Mouse (Mus musculus) cortical plate, adult 2 months (tissue): ENCODE data around the gene Csnk2a1. TPM values are rescaled to one million over a fixed set of nuclear protein-coding genes. Genes with fewer than 3 reads are reported as not detected.
A peak's percentile ranks its signal among the peaks of the same experiment; 100 is the strongest.

Experiments used
- H3K27ac ChIP-seq: fragments of 200-500 bp; 2 replicates; pipeline ENCODE4 v1.5.1; 2012; ENCODE audit warnings: low read length, control low read depth, inconsistent platforms; ENCODE audit not compliant: insufficient read depth
- H3K4me1 ChIP-seq: fragments of 200-500 bp; 2 replicates; pipeline ENCODE4 v1.6.1; 2011; ENCODE audit warnings: low read length; ENCODE audit not compliant: control insufficient read depth, insufficient read depth
- H3K4me3 ChIP-seq: fragments of 200-500 bp; 2 replicates; pipeline ENCODE4 v1.5.1; 2011; ENCODE audit warnings: mild to moderate bottlenecking, low read length, control low read depth; ENCODE audit not compliant: insufficient read depth
- CTCF ChIP-seq: fragments of 200-500 bp; IDR thresholded peaks from 2 replicates; pipeline ENCODE4 v1.5.1; 2011; ENCODE audit warnings: mild to moderate bottlenecking, control low read depth, low read length; ENCODE audit not compliant: insufficient read depth; ENCODE audit errors: extremely low read depth
- POLR2A ChIP-seq: fragments of 200-500 bp; IDR thresholded peaks from 2 replicates; pipeline ENCODE4 v1.6.1; 2011; ENCODE audit warnings: mild to moderate bottlenecking, low read length, control low read depth; ENCODE audit not compliant: insufficient read depth; ENCODE audit errors: extremely low read depth
- polyA plus RNA-seq: library from polyadenylated mRNA; depleted of rRNA; stranded (reverse); fragments of >200 nt; gene quantifications from 2 replicates; pipeline ENCODE4 v1.2.3, GENCODE M21; 2012

Csnk2a1 gene
- polyA plus RNA-seq, 1 experiment, result 73.3 TPM

DNA sequence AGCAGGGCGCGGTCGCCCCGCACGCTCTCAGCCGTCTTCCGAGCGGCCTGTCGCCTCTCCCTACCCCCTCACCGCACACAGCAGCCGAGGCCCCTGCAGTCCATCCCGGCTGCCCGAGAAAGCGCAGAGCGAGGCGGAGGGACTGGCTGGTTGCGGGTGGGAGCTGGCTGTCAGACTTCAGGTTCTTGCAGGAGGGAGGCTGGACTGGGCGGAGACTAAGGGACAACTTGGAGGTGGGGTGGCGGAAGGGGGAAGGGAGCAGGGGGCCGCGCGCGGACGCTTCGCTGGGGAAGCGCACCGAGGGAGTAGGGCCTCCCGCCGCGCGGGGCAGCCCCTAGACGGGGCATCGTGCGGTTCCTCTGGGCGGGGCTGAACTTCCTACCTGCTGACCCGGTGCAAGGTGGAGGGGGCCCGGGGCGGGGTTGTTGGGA lies 427 bp downstream of the Csnk2a1 start:
- H3K27ac ChIP-seq, result peak overlapping the region; percentile 100
- H3K4me3 ChIP-seq, result peak overlapping the region; percentile 100
- TF ChIP-seq CTCF (no peak), POLR2A (0 out of 2 replicates have a peak, but pooled peaks have one; percentile 38)
- H3K4me1 ChIP-seq, result peaks cover 5% of the 10 kb centered on the region; the same call in 1 of the 2 replicates

DNA sequence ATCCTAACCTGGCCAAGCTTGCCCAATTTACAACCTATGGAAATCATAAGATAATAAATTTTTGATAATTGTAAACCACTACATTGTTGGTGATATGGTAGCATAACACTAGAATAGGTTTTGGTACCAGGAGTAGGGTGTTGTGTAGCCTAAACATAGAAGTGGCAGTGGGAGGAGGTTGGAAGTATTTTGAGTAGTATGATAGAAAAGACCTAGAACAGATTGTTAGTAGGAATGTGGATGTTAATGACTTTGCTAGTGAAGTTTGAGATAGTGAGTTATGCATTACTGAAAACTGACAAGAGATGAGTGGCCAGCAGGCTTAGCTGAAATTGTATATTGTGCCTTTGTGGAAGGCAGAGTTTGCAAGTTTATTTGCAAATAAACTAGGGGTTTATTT lies 3.4 kb downstream of the Csnk2a1 start:
- H3K4me1 ChIP-seq, result peaks cover 5% of the 10 kb centered on the region; the same call in 1 of the 2 replicates
- H3K27ac ChIP-seq, result no peak overlapping the region
- H3K4me3 ChIP-seq, result no peak overlapping the region
- no peak for TF ChIP-seq CTCF
- TF ChIP-seq POLR2A, result no peak

DNA sequence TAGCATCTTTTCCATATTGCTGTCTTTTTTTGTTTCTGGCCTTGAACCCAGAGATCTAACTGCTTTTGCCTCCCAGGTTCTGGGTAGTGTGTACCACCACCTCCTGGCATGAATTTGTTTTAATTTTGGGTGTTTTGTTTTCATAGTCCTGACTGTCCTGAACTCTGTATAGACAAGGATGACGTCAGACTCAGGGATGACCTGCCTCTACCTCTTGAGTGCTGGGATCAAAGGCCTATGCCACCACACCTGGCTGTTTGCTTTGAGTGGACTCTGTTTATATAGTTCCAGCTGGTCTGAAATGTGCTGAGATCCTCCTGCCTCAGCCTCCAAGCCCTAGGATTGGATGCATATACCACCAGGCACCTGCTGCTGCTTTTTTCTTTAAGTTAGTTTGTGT lies 11.3 kb downstream of the Csnk2a1 start:
- Histone ChIP-seq H3K27ac (no peak overlapping the region), H3K4me1 (peaks cover 3% of the 10 kb centered on the region; the same call in 1 of the 2 replicates), H3K4me3 (no peak overlapping the region)
- no peak for TF ChIP-seq CTCF
- no peak for TF ChIP-seq POLR2A

DNA sequence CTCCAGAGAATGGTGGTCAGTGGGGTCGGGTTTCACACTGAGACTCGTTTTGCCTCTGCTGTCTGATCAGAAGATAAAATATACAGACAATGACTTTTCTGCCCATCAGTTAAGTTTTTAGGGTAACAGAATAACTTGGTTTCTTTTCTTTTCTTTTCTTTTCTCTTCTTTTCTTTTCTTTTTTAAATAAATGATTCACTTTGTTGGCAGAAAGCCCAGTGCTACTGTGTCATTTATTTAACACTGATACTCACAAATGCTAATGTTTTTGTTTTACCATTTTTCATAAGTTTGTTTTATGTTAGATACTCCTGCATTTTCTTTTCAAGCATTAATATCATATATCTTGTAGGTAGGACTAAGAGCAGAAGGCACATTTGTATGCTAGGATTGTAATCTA lies 13.9 kb downstream of the Csnk2a1 start:
- H3K4me3 ChIP-seq, result no peak overlapping the region
- TF ChIP-seq POLR2A, result no peak
- TF ChIP-seq CTCF, result no peak
- no peak overlapping the region for H3K27ac ChIP-seq

DNA sequence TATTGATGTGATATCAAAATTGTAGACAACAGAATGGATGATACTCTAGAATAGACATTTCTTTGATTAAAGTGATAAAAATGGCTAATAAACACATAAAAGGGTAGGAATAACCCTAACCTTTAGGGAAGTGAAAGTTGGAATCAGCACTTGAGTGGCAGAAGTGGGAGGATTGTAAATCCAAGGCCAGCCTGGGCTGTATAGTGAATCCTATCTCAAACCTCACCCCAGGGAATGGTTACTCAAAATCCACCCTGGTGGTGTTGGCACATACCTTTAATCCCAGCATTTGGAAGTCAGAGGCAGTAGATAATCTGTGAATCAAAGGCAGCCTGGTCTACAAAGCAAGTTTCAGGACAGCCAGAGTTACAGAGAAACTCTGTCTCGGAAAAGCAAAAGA lies 20.6 kb downstream of the Csnk2a1 start:
- Histone ChIP-seq H3K4me1 (no peaks in the 10 kb centered on the region; the same call in 1 of the 2 replicates), H3K27ac (no peak overlapping the region), H3K4me3 (no peak overlapping the region)
- TF ChIP-seq POLR2A (no peak), CTCF (no peak)

More for the DNA sequence above, 13.9 kb downstream of the Csnk2a1 start:
- peaks cover 3% of the 10 kb centered on the region; the same call in 1 of the 2 replicates for H3K4me1 ChIP-seq

DNA sequence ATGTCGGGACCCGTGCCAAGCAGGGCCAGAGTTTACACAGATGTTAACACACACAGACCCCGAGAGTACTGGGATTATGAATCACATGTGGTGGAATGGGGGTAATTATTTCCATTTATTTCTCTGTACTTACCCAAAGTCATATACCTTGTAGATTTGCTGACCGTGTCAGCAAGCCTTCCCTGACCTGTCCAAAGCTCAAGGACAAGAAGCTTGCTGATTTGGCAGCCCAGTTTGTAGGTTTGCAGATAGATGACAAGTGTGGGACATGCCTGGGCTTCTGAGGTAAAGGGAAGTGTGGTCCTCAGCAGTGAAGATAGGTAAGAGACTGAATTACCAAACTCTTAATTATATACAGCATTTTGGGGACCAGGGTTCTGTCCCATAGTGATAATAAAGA lies 23.9 kb downstream of the Csnk2a1 start:
- Histone ChIP-seq H3K4me3 (no peak overlapping the region), H3K27ac (no peak overlapping the region), H3K4me1 (no peaks in the 10 kb centered on the region)
- TF ChIP-seq POLR2A, result no peak
- no peak for TF ChIP-seq CTCF

DNA sequence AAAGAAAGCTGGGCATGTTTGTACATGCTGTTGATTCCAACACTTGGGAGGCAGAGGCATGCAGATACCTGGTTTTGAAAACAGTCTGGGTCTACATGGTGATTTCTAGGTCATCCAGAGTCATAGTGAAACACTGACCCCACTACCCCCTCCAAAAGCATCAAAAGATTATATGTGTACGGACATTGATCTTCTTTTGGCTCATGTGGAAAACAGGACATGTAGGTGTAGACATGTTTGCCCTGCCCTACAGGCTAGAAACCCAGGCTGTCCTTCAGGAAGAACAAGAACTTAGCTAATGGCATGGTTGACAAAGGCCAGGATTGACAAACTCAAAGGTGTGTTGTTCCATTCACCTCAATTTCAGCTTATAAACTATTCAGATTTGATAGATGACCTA lies 33.1 kb downstream of the Csnk2a1 start:
- no peak for TF ChIP-seq CTCF
- no peak for TF ChIP-seq POLR2A
- no peaks in the 10 kb centered on the region for H3K4me1 ChIP-seq
- H3K4me3 ChIP-seq, result no peak overlapping the region
- no peak overlapping the region for H3K27ac ChIP-seq

DNA sequence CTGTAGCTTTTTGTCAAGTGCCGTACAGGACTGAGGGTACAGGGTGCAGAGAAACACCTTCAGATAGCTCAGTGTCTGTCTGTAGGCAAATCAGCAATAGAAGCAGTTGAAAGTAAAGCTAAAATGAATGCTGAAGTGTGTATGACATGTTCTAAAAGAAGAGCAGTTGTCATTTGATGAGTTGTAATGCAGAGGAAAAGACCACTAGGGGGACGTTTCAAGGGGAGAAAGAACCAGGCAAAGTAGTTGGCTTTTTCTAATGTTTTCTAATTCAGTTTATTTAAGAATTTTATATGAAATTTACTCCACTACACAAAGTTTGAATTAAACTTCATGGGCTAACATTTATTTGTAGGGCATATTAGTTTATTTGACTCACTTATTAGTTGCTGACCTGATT lies 47.0 kb downstream of the Csnk2a1 start:
- TF ChIP-seq POLR2A (no peak), CTCF (no peak)
- Histone ChIP-seq H3K4me1 (no peaks in the 10 kb centered on the region), H3K27ac (no peak overlapping the region), H3K4me3 (no peak overlapping the region)

DNA sequence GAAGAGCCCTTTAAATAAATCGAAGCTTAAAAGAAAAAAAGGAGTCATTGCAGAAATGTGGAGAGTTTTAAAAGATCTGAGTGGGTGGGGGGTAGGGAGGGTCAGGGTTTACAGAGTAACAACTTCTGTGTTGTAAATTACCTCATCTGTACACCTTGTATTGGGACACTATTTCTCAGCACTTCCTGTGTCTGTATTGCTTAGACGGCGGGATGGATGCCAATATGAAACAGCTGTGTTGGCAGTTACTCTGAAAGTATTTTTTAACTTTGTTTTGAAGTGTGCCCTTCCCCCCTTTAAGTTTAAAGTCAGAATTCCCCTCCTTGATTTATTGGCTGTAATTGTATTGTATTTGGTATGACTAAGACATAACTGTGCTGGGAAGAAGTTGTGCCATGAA lies 54.8 kb downstream of the Csnk2a1 start:
- no peak overlapping the region for H3K27ac ChIP-seq
- TF ChIP-seq CTCF (no peak), POLR2A (no peak)
- no peaks in the 10 kb centered on the region for H3K4me1 ChIP-seq
- no peak overlapping the region for H3K4me3 ChIP-seq

DNA sequence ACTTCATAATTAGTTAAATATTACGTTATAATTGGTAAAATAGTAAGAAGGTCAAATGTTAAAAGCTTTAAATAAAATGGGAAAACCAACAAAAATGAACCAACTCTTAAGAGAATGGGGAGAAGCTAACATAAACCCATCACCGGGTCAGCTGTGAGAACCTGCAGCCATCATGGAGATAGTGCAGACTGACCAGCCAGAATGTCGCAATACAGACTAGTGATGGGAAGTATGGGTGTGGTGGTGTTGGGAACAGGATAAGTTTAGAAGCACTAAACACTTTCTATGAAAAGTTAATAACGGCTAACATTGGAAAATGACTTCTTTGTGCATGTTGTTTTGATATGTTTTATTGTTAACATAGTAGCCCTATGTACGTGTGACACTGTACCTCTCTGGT lies 60.9 kb downstream of the Csnk2a1 start:
- no peak for TF ChIP-seq CTCF
- TF ChIP-seq POLR2A, result no peak
- no peaks in the 10 kb centered on the region for H3K4me1 ChIP-seq
- H3K27ac ChIP-seq, result no peak overlapping the region
- no peak overlapping the region for H3K4me3 ChIP-seq
